Mouse (Mus musculus) spleen, adult 2 months (tissue): ENCODE results near the gene Shank2.

Source experiments
- CTCF ChIP-seq: fragments of 200-500 bp; IDR thresholded peaks from 2 replicates; pipeline ENCODE4 v1.5.1; 2011; ENCODE audit warnings: mild to moderate bottlenecking, inconsistent platforms; ENCODE audit not compliant: insufficient read depth, insufficient read length, insufficient replicate concordance; ENCODE audit errors: extremely low read depth
- POLR2A ChIP-seq: fragments of 200-500 bp; IDR thresholded peaks from 2 replicates; pipeline ENCODE4 v1.6.1; 2011; ENCODE audit warnings: low read depth, low read length, inconsistent platforms

GRCm38 (mm10) chr7:144338694-144339093 is 337.0 kb downstream of the Shank2 start:
- TF ChIP-seq POLR2A = no peak
- TF ChIP-seq CTCF = no peak
